Mouse (Mus musculus): Measurements from ENCODE around the gene Plk3.
A peak's percentile ranks its signal among the peaks of the same experiment; 100 is the strongest.

Plk3 gene

GRCm38 (mm10) chr4:117119636-117120035, 14.1 kb downstream of the Plk3 start:
- no peak for DNase-seq (ENCODE audit: low read depth)

DNA sequence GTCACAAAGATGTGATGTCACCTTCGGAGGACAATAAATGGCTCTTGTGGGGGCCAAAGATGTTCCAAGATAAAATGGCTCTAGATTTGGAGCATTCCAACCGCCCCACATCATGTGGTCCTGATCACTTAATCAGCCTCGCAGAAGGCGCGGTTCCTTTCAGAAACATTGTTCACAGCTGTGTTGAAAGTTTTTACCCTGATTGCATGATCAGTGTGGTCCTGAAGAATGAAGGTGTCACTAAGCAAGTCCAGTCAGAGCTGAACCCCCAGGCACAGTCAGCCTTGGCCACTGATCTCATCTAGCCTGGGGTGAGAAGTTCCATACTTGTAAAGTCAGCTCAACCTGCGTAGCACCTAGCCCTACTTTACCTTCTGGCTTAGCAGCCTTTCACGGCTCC, 15.8 kb downstream of the Plk3 start:
- DNase-seq (ENCODE audit: low read depth): no peak

GRCm38 (mm10) chr4:117115592-117115991, 18.2 kb downstream of the Plk3 start:
- no peak for DNase-seq (ENCODE audit: low read depth)

DNA sequence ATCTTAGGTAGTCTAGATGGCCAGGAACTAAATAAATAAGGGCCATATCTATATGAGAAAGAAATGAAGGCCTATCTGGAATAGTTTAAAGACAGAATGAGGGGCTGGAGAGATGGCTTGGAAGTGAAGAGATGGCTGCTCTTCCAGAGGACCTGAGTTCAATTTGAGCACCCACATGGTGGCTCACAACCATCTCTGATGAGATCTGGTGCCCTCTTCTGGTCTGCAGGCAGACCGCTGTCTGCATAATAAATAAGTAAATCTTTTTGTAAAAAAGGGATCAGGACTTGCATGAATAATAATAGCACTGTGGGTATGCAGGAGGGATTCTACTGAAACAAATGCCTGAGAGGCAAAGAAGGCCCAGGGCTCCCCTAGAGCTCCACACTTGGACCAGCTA, 20.5 kb downstream of the Plk3 start:
- DNase-seq (ENCODE audit: low read depth): peak; percentile 22

DNA sequence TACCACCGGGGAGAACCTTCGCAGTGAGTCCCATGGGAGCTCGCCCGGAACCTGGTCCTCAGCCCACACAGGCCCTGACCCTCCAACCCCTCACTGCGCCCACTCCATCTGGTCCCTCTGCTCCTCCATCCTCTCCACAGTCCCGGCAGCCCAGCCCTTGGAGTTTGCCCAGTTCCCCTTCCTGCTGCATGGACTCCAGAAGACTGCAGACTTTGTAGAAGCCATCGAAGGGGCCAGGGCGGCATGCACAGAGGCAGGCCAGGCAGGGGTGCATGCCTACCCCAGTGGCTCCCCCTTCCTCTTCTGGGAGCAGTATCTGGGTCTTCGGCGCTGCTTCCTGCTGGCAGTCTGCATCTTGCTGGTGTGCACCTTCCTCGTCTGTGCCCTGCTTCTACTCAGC, 22.8 kb downstream of the Plk3 start:
- no peak for DNase-seq (ENCODE audit: low read depth)

- DNase-seq (ENCODE audit: low read depth): no peak
Measured at GRCm38 (mm10) chr4:117110249-117110648, 23.5 kb downstream of the Plk3 start.

DNA sequence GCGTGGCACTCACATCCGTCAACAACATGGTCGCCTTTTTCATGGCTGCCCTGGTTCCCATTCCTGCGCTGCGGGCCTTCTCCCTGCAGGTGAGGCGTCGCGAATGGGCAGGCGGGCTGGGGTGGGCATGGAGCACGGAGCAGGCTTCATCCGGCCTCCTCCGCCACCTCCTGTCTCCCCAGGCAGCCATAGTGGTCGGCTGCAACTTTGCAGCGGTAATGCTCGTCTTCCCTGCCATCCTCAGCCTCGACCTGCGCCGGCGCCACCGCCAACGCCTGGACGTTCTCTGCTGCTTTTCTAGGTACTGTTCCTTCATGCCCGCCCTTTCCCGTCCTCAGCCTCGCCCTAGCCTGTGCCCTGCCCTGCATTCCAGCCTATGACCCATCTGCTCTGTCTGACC, 24.4 kb downstream of the Plk3 start:
- no peak for DNase-seq (ENCODE audit: low read depth)

- DNase-seq (ENCODE audit: low read depth): no peak
Measured at GRCm38 (mm10) chr4:117108524-117108849, 25.3 kb downstream of the Plk3 start.

- DNase-seq (ENCODE audit: low read depth): no peak
Measured at GRCm38 (mm10) chr4:117107813-117108523, 25.8 kb downstream of the Plk3 start.

GRCm38 (mm10) chr4:117105127-117105526, 28.6 kb downstream of the Plk3 start:
- no peak for DNase-seq (ENCODE audit: low read depth)

GRCm38 (mm10) chr4:117104672-117105071, 29.1 kb downstream of the Plk3 start:
- no peak for DNase-seq (ENCODE audit: low read depth)

DNA sequence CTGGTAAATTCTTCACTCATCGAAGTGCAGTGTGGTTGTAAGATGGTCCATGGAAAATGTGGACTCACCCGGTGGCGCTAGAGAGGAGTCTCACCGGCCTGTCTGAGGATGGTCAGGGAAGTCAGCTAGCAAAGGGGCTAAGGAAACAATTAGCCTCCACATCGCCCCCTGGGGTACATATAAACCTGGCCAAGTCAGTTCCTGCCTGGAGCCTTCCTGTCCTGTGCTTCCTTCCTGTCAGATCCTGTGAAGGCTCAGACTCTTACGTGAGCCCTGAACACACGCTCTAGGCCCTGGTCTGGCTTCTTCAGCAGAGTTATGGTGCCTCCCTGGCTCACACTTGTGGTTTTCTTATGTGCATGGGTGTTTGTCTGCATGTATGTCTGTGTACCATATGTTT, 32.5 kb downstream of the Plk3 start:
- peak; percentile 44 for DNase-seq (ENCODE audit: low read depth)

- no peak for DNase-seq (ENCODE audit: low read depth)
Measured at GRCm38 (mm10) chr4:117100036-117100435, 33.7 kb downstream of the Plk3 start.

- no peak for DNase-seq (ENCODE audit: low read depth)
Measured at GRCm38 (mm10) chr4:117098764-117099036, 35.1 kb downstream of the Plk3 start.

DNA sequence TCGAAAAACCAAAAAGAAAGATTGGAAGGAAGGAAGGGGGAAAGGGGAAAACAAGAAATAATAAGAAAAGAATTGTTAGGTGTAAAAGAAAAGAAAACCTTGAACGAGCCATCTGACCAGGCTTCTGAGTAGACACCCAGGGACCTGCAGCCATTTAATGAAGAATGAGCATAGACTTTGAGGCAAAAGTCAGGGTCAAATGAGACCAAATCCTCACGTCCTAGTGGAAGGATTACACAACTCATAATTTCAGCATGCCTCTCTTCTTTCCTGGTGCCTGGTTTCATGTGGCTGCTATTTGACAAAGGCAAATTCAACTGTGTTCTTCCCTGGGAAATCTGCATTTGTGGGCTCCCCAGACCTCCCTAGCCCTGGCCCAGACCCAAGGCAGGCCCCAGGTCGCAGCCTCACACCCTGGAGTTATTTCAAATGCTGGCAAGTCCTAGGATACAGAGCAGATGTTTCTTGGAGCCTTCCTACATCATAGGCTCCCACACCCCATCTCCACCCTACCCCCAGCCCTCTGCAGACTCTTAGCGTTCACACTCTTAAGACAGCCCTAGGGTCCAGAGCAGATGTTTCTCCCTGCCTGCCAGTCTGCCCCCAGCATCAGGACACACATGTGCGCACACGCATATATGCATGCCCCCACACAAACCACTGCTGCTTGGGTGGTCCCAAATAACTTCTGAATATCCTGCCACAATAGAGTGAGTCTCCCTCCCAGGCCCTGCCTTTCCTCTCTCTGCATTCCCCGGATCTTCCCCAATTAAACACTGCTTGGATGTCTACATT, 35.6 kb downstream of the Plk3 start:
- DNase-seq (ENCODE audit: low read depth): no peak

- DNase-seq (ENCODE audit: low read depth): no peak
Measured at GRCm38 (mm10) chr4:117096666-117097065, 37.1 kb downstream of the Plk3 start.

DNA sequence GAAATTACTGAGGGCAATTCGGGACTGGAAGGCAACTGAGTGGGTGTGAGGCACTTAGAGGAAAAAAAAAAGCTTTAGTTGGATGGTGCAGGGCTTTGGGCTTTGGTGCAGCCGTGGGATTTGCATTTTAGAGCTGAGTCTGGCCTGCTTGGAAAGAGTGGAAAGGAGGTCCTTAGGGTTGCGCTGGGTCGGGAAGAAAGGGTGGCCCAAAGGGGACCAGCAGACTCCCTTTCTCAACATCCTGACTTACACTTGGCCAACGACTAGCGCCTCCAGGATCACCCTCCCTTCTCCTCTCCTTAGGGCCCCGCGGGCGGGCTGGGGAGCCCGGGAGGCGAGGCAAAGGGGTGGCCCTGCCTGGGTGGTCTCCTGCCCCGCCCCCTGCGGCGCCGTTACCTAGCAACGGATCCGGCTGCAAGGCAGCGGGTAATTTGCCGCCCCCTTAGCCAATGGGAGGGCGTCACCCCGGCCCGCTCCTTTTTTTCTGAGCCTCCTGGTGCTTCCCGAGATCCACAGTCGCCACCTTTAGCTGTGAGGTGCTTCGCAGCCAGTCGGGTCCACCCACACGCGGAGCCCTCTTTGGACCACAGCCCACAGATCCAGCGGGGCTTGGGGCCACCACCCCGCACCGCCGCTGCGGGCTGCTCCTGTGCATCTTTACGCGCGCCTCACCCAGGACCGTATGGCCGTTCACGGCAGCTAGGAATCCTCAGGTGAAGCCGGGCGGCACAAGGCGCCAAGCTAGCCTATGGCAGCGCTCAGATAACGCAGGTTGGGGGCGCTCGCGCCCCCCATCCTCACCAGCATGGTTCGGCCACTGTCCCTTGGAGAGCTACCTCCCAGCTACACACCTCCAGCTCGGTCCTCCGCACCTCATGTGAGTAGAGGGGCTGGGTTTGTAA, 38.0 kb downstream of the Plk3 start, which contains the start of gene Ptch2:
Ptch2 (plus strand) TSS at position 525 of the 902 bp plus-strand sequence.
- no peak for DNase-seq (ENCODE audit: low read depth)

DNA sequence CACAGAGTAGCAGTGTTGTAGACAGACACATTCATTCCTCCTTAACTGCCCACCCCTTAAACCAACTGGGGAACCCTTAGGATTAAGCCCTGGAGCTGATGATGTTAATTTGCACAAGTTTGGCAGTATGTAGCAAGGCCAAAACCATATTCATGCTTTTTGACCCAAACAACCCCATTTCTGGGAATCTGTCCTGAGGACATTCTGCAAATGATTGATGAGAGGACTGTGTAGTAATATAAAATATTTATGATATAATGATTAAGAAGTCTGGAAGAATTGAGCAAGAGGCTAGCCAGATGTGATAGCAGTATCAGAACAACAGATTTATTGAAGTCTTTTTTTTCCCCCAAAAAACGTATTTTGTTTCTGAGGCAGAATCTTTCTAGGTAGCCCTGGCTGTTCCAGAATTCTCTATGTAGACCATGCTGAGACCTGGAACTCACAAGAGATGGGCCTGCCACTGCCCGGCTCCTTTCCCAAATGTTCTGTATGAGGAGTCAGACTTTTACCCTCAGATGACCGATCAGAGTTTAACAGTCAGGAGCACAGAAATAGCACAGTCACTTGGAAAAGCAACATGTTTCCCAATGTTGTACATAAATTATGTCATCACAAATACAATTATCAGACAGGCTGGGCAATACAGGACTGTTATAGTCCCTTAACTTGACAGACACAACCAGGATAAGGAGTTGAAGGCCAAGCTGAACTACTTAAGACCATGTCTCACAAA, 39.0 kb downstream of the Plk3 start:
- DNase-seq (ENCODE audit: low read depth): no peak

DNA sequence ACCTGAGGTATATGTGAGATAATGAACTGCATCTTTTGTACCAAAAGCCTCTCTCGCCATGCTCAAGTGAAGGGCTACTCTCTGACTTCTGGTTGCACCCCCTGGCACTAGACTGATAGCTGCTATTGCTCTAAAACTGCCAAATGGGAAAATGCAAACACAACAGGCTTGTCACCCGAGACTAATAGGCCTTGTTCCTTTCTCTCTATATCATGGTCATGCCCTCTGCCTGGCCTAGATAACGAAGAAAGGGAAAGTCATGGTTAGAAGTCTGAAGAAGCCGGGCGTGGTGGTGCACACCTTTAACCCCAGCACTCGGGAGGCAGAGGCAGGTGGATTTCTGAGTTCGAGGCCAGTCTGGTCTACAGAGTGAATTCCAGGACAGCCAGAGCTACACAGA, 43.2 kb downstream of the Plk3 start:
- DNase-seq (ENCODE audit: low read depth): no peak

- no peak for DNase-seq (ENCODE audit: low read depth)
Measured at GRCm38 (mm10) chr4:117087948-117088640, 45.7 kb downstream of the Plk3 start.
